Mouse (Mus musculus) spleen, adult 2 months (tissue): ENCODE measurements at regions not wholly inside any gene's neighbourhood (a gene's known extent, or its start where the extent isn't known, plus 50 kb on each side); places are given as distances from the start of the nearest gene placed in this dataset.

Experiments used
- CTCF ChIP-seq: fragments of 200-500 bp; IDR thresholded peaks from 2 replicates; pipeline ENCODE4 v1.5.1; 2011; ENCODE audit warnings: mild to moderate bottlenecking, inconsistent platforms; ENCODE audit not compliant: insufficient read depth, insufficient read length, insufficient replicate concordance; ENCODE audit errors: extremely low read depth
- POLR2A ChIP-seq: fragments of 200-500 bp; IDR thresholded peaks from 2 replicates; pipeline ENCODE4 v1.6.1; 2011; ENCODE audit warnings: low read depth, low read length, inconsistent platforms

DNA sequence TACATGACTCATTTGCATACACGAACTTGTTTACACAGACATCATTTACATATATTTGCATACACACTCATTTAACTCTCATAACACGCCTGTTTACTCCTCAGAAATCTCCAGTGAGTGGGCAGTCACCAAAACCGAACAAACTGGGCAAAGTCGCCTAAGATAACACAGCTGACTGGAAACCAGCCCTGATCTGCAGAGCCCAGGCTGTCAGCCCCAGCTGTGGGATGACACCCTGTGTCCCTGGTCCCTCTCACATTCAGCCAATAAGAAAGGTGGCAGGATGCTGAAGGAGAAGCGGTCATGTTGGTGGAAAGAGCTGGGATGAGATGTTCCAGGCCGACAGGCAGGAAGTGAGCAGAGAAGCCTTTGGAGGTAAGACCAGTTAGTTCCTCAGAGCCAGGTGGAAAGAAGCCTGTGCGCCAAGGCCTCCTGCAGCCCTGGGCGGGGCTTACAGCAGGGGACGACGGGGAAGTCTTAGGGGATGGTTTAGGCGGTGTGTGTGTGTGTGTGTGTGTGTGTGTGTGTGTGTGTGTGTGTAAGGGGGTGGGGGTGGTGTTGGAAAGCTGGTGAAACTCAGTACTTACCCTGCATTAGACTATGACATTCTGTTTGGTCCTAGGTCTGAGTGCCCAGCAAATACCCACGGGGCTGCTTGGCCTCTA is 69.8 kb upstream of the Slc45a1 start:
- TF ChIP-seq CTCF (no peak), POLR2A (no peak)
